Mouse (Mus musculus): ENCODE measurements around the gene Mrgpre. TPM values are rescaled to one million over a fixed set of nuclear protein-coding genes. Genes with fewer than 3 reads are reported as not detected.

Gene Mrgpre
- polyA plus RNA-seq, 1 experiment from 2014 or later: 8.7 TPM

- Histone ChIP-seq H3K9ac (no peak overlapping the region), H3K27ac (no peak overlapping the region), H3K4me1 (replicated peaks; ENCODE audit: control insufficient read depth, insufficient read depth, low read length) (peaks cover 6% of the 10 kb centered on the region; the same call in 1 of the 2 replicates), H3K4me3 (replicated peaks; ENCODE audit: low read length) (no peak overlapping the region), H3K36me3 (replicated peaks; ENCODE audit: control insufficient read depth, insufficient read depth) (no peaks in the 10 kb centered on the region), H3K9me3 (ENCODE audit: control insufficient read depth, low read length) (no peaks in the 10 kb centered on the region), H3K27me3 (ENCODE audit: control insufficient read depth, insufficient read depth, low read length) (peaks cover 17% of the 10 kb centered on the region), H3K4me2 (replicated peaks) (no peak overlapping the region)
- DNase-seq (ENCODE audit: low spot score) (no peak), ATAC-seq (ENCODE audit: low FRiP score) (no peak)
- WGBS: 85% methylated on average over 1 of the region's 1 CpGs
Measured at GRCm38 (mm10) chr7:143751380-143751779, 32.9 kb downstream of the Mrgpre start.

DNA sequence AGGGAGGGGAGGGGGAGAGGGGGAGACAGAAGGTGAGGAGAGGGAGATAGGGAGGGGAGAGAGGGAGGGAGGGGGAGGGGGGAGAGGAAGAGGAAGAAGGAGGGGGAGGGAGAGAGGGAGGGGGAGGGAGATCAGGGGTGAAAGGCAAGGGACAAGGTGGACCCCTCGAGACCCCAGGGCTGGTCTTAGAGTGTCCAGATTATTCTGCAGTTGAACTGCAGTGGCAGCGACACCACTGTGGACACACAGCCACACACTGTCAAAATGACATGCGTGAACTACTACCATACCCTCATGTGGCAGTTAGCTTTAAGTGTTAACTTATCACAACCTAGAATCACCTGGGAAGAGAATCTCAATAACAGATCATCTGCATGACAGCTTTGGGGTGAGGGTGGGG, 35.3 kb downstream of the Mrgpre start:
- Histone ChIP-seq H3K4me2 (replicated peaks) (no peak overlapping the region), H3K4me1 (replicated peaks; ENCODE audit: control insufficient read depth, insufficient read depth, low read length) (peaks cover 6% of the 10 kb centered on the region; the same call in 1 of the 2 replicates), H3K27ac (no peak overlapping the region), H3K4me3 (replicated peaks; ENCODE audit: low read length) (no peak overlapping the region), H3K9me3 (ENCODE audit: control insufficient read depth, low read length) (no peaks in the 10 kb centered on the region), H3K9ac (no peak overlapping the region), H3K27me3 (ENCODE audit: control insufficient read depth, insufficient read depth, low read length) (no peaks in the 10 kb centered on the region), H3K36me3 (replicated peaks; ENCODE audit: control insufficient read depth, insufficient read depth) (no peaks in the 10 kb centered on the region)
- ATAC-seq (ENCODE audit: low FRiP score) (no peak), DNase-seq (ENCODE audit: low spot score) (no peak)
- WGBS: 67% methylated on average over 3 of the region's 3 CpGs

DNA sequence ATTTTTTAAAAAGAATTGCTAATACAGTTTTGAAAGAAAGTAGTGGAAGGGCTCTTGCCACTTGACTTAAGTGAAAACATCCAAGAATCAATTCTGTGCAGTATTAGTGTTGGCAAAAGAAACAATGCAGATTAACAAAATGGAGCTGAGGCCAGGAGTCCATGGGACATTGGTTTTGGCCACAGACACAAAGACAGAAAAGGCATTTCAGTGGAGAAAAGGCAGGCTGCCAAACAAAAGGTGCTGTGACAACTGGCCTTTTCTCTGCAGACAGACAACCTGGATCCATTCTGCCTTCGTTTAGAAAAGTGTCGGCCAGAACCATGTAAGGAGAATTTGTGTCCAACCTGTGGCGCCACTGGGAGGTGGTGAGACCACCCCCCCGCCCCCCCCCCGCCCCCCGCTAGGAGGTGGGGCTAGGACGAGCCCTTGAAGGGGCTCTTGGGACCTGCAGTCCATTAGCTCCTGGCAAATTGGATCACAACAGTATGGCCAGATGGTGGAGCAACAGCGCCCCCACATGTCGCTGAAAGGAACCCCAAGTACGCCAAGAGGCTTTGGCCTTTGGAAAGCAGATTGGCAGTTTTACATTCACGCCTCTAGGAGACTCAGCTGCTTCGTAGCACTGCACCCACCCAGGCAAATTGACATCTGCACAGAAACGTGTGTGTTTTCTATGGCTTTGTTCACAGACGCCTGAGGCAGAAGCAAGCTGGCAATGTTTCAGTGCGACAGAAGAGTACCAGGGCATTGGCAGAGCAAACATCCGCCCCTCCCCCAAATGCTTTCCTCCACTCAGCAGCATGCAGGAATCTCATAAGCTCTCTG, 36.0 kb downstream of the Mrgpre start:
- ATAC-seq (ENCODE audit: low FRiP score): peak; percentile 90
- Histone ChIP-seq H3K4me3 (replicated peaks; ENCODE audit: low read length) (no peak overlapping the region), H3K9me3 (ENCODE audit: control insufficient read depth, low read length) (no peaks in the 10 kb centered on the region), H3K36me3 (replicated peaks; ENCODE audit: control insufficient read depth, insufficient read depth) (no peaks in the 10 kb centered on the region), H3K27me3 (ENCODE audit: control insufficient read depth, insufficient read depth, low read length) (no peaks in the 10 kb centered on the region), H3K4me1 (replicated peaks; ENCODE audit: control insufficient read depth, insufficient read depth, low read length) (peaks cover 6% of the 10 kb centered on the region; the same call in 1 of the 2 replicates), H3K27ac (peak overlapping the region; percentile 52), H3K4me2 (replicated peaks) (peak overlapping the region; percentile 46), H3K9ac (no peak overlapping the region)
- peak; percentile 94 for DNase-seq (ENCODE audit: low spot score)
- WGBS: 4% methylated on average over 16 of the region's 16 CpGs

DNA sequence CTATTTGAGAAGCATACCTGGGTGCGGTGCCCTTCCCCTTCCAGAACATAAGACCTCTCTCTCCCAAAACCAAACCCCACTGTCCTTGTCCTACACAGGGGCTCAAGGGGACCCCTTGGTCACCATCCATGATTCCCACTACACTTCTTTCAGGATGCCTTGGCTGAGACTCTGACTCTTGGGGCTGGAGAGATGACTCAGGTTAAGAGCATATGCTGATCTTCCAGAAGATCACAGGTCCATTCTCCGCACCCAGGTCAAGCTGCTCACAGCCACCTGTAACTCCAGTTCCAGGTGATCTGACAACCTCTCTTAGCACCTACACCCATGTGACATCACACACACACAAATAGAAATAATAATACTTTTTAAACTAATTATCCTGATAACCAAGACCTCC, 43.6 kb downstream of the Mrgpre start:
- Histone ChIP-seq H3K27ac (no peak overlapping the region), H3K9me3 (ENCODE audit: control insufficient read depth, low read length) (no peaks in the 10 kb centered on the region), H3K4me1 (replicated peaks; ENCODE audit: control insufficient read depth, insufficient read depth, low read length) (peaks cover 29% of the 10 kb centered on the region), H3K4me3 (replicated peaks; ENCODE audit: low read length) (peak overlapping the region; percentile 56), H3K4me2 (replicated peaks) (peak overlapping the region; percentile 90), H3K9ac (peak overlapping the region; percentile 76), H3K27me3 (ENCODE audit: control insufficient read depth, insufficient read depth, low read length) (no peaks in the 10 kb centered on the region), H3K36me3 (replicated peaks; ENCODE audit: control insufficient read depth, insufficient read depth) (no peaks in the 10 kb centered on the region)
- 21% methylated on average over 2 of the region's 2 CpGs for WGBS
- peak; percentile 21; the same call in 1 of the 2 replicates for ATAC-seq (ENCODE audit: low FRiP score)
- no peak for DNase-seq (ENCODE audit: low spot score)

DNA sequence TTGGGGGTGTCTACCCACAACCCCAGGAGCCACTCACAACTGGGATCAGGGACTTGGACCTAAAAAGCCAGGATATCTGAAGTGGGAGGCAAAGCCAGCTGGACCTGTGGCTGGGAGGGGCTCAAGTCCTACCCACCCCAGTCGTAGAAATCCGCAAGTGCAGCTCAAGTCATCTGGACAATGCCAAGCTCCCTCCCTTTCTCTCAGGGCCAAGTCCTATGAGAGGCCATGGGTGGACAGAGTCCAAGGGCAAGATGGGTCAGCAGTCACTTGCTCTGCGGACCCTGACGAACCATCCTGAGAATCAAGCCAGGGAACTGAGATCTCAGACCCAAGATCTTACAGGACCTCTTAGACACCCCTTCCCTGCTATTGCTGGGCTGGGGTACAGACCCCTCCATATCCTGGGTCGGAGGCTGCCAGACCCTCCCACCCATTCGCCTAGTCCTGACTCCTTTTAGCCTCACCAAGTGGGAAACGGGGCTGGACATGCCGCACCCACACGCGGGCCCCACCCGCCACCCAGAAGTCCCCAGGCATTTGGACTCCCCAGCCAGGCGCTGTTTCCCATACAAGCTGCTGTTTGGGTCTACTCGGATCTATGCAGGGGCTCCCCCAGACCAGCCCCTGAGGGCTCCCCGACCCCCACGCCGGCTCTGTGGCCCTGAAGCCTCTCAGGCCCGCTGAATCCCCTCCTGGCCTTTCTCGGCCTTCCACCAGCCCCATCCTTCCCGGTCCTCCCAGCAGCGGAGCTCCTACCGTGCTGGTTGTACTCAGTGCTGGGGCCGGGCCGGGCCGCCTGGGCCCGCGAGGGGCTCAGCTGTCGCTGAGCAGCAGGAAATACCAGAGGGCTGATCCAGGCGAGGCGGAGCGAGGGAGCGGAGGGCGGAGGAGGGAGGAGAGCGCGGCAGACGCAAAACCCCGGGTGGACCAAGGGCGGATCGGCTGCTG, 44.5 kb downstream of the Mrgpre start:
- 3% methylated on average over 37 of the region's 38 CpGs for WGBS
- no peaks in the 10 kb centered on the region for H3K36me3 ChIP-seq (replicated peaks; ENCODE audit: control insufficient read depth, insufficient read depth)
- ATAC-seq (ENCODE audit: low FRiP score): peak; percentile 87

GRCm38 (mm10) chr7:143738601-143739006, 45.7 kb downstream of the Mrgpre start:
- Histone ChIP-seq H3K4me2 (replicated peaks) (peak overlapping the region; percentile 90), H3K9ac (peak overlapping the region; percentile 76), H3K27me3 (ENCODE audit: control insufficient read depth, insufficient read depth, low read length) (no peaks in the 10 kb centered on the region), H3K4me1 (replicated peaks; ENCODE audit: control insufficient read depth, insufficient read depth, low read length) (peaks cover 29% of the 10 kb centered on the region), H3K9me3 (ENCODE audit: control insufficient read depth, low read length) (no peaks in the 10 kb centered on the region), H3K4me3 (replicated peaks; ENCODE audit: low read length) (peak overlapping the region; percentile 56), H3K27ac (peak overlapping the region; percentile 54), H3K36me3 (replicated peaks; ENCODE audit: control insufficient read depth, insufficient read depth) (no peaks in the 10 kb centered on the region)
- peak; percentile 37 for DNase-seq (ENCODE audit: low spot score)
- 17% methylated on average over 5 of the region's 5 CpGs for WGBS
- ATAC-seq (ENCODE audit: low FRiP score): no peak

More for the DNA sequence above, 44.5 kb downstream of the Mrgpre start:
- Histone ChIP-seq H3K4me1 (replicated peaks; ENCODE audit: control insufficient read depth, insufficient read depth, low read length) (peaks cover 29% of the 10 kb centered on the region), H3K4me2 (replicated peaks) (peak overlapping the region; percentile 90), H3K9me3 (ENCODE audit: control insufficient read depth, low read length) (no peaks in the 10 kb centered on the region), H3K27ac (peak overlapping the region; percentile 54), H3K27me3 (ENCODE audit: control insufficient read depth, insufficient read depth, low read length) (no peaks in the 10 kb centered on the region), H3K9ac (peak overlapping the region; percentile 76), H3K4me3 (replicated peaks; ENCODE audit: low read length) (peak overlapping the region; percentile 56)
- DNase-seq (ENCODE audit: low spot score): peak; percentile 76

- H3K36me3 ChIP-seq (replicated peaks; ENCODE audit: control insufficient read depth, insufficient read depth): no peaks in the 10 kb centered on the region
- H3K9me3 ChIP-seq (ENCODE audit: control insufficient read depth, low read length): no peaks in the 10 kb centered on the region
- H3K4me1 ChIP-seq (replicated peaks; ENCODE audit: control insufficient read depth, insufficient read depth, low read length): peaks cover 29% of the 10 kb centered on the region
- H3K4me2 ChIP-seq (replicated peaks): peak overlapping the region; percentile 90
- peak overlapping the region; percentile 76 for H3K9ac ChIP-seq
- H3K4me3 ChIP-seq (replicated peaks; ENCODE audit: low read length): peak overlapping the region; percentile 56
- H3K27me3 ChIP-seq (ENCODE audit: control insufficient read depth, insufficient read depth, low read length): no peaks in the 10 kb centered on the region
- ATAC-seq (ENCODE audit: low FRiP score) (no peak), DNase-seq (ENCODE audit: low spot score) (no peak)
- peak overlapping the region; percentile 54 for H3K27ac ChIP-seq
- 63% methylated on average over 6 of the region's 6 CpGs for WGBS
Measured at GRCm38 (mm10) chr7:143738194-143738593, 46.1 kb downstream of the Mrgpre start.

DNA sequence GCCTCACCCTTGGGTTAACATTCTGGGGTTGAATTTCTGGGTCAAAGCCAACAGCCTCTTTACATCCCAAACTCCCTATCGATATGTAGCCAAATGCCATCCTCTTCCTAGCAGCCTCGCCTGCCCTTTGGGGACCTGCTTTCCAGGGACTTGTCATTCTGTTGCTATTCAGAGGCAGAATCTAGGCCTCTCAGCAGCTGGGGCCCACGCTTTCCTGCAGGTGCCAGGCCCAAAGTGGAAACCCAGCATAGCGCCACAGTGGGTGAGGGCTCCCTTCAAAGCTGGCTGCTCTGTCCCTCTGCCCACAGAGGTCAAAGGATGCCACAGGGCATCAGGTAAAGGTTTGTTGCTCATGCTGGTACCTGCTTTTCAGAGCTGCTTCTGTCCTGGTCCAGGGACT, 50.6 kb downstream of the Mrgpre start:
- Histone ChIP-seq H3K9me3 (ENCODE audit: control insufficient read depth, low read length) (no peaks in the 10 kb centered on the region), H3K4me2 (replicated peaks) (no peak overlapping the region), H3K4me1 (replicated peaks; ENCODE audit: control insufficient read depth, insufficient read depth, low read length) (peaks cover 16% of the 10 kb centered on the region), H3K27ac (no peak overlapping the region), H3K9ac (no peak overlapping the region), H3K4me3 (replicated peaks; ENCODE audit: low read length) (no peak overlapping the region), H3K36me3 (replicated peaks; ENCODE audit: control insufficient read depth, insufficient read depth) (no peaks in the 10 kb centered on the region), H3K27me3 (ENCODE audit: control insufficient read depth, insufficient read depth, low read length) (no peaks in the 10 kb centered on the region)
- DNase-seq (ENCODE audit: low spot score) (no peak), ATAC-seq (ENCODE audit: low FRiP score) (no peak)
- whole genome bisulfite sequencing: 85% methylated on average over 4 of the region's 4 CpGs

DNA sequence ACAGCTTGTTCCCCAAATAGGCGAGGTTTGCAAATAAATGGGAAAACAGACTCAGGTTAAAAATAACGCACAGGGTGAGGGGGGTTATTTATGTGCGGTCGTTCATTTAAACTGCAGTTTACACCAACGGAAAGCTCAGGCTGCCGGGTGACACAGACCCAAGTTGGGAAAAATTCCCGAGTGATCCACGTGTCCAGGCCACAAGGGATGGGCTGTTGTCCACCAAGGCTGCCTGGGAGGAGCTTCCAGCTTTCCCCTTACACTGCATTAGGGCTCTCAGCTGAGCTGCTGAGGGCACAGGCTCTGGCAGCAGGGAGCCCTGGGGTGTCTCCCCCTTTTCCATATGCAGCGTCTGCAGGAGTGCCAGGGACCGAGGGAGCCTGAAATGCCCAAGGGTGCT, 54.4 kb downstream of the Mrgpre start:
- 75% methylated on average over 10 of the region's 10 CpGs for WGBS
- no peak for DNase-seq (ENCODE audit: low spot score)

More for the DNA sequence above, 54.4 kb downstream of the Mrgpre start:
- Histone ChIP-seq H3K9ac (no peak overlapping the region), H3K4me3 (replicated peaks; ENCODE audit: low read length) (no peak overlapping the region), H3K9me3 (ENCODE audit: control insufficient read depth, low read length) (no peaks in the 10 kb centered on the region), H3K4me1 (replicated peaks; ENCODE audit: control insufficient read depth, insufficient read depth, low read length) (no peaks in the 10 kb centered on the region), H3K4me2 (replicated peaks) (no peak overlapping the region), H3K36me3 (replicated peaks; ENCODE audit: control insufficient read depth, insufficient read depth) (no peaks in the 10 kb centered on the region), H3K27ac (no peak overlapping the region), H3K27me3 (ENCODE audit: control insufficient read depth, insufficient read depth, low read length) (no peaks in the 10 kb centered on the region)
- no peak for ATAC-seq (ENCODE audit: low FRiP score)

Data from hindbrain, embryonic 14.5 days (tissue).